Mouse (Mus musculus) heart, adult 2 months (tissue): Measurements from ENCODE around the gene Rnf150.

Source experiments
- EP300 ChIP-seq: fragments of 200-500 bp; IDR thresholded peaks from 2 replicates; pipeline ENCODE4 v1.6.1; 2011; ENCODE audit warnings: low read depth, low read length, control low read depth; ENCODE audit not compliant: insufficient read depth
- POLR2A ChIP-seq: fragments of 200-500 bp; IDR thresholded peaks from 2 replicates; pipeline ENCODE4 v1.6.1; 2011; ENCODE audit warnings: mild to moderate bottlenecking, low read depth, low read length, control low read depth; ENCODE audit not compliant: insufficient read depth

- TF ChIP-seq POLR2A (no peak), EP300 (no peak)
These were observed 96.3 kb downstream of the Rnf150 start for GRCm38 (mm10) chr8:82959491-82959890.
